Mouse (Mus musculus) ES-Bruce4 (cell line): Measurements from ENCODE around the gene Sun3. TPM values are rescaled to one million over a fixed set of nuclear protein-coding genes. Genes with fewer than 3 reads are reported as not detected.

ENCODE experiments used
- H3K27ac ChIP-seq: 2 replicates; pipeline ENCODE4 v1.5.1; 2012; ENCODE audit warnings: low read length, inconsistent platforms; ENCODE audit not compliant: insufficient read depth
- H3K27me3 ChIP-seq: 2 replicates; pipeline ENCODE4 v1.6.1; 2012; ENCODE audit warnings: mild to moderate bottlenecking, low read length, inconsistent platforms; ENCODE audit not compliant: control insufficient read depth, poor library complexity, insufficient read depth, severe bottlenecking
- H3K36me3 ChIP-seq: 2 replicates; pipeline ENCODE4 v1.6.1; 2012; ENCODE audit warnings: inconsistent platforms, mild to moderate bottlenecking, low read length, moderate library complexity; ENCODE audit not compliant: control insufficient read depth, poor library complexity, insufficient read depth, severe bottlenecking
- H3K4me1 ChIP-seq: one replicate; pipeline ENCODE4 v1.8.1; 2011; ENCODE audit warnings: low read length; ENCODE audit not compliant: control insufficient read depth, insufficient read depth
- H3K4me3 ChIP-seq: 2 replicates; pipeline ENCODE4 v1.5.1; 2011; ENCODE audit warnings: low read depth, mild to moderate bottlenecking, low read length
- H3K9ac ChIP-seq: 2 replicates; pipeline ENCODE4 v1.6.1; 2012; ENCODE audit warnings: low read depth, mild to moderate bottlenecking, inconsistent platforms; ENCODE audit not compliant: poor library complexity, severe bottlenecking
- H3K9me3 ChIP-seq: replicated peaks from 2 replicates; pipeline ENCODE4 v1.6.1; 2012; ENCODE audit warnings: mild to moderate bottlenecking, low read length, inconsistent platforms; ENCODE audit not compliant: control insufficient read depth, poor library complexity, insufficient read depth, severe bottlenecking
- CTCF ChIP-seq: IDR thresholded peaks from one replicate; pipeline ENCODE4 v1.8.1; 2011; ENCODE audit warnings: low read depth, low read length
- EP300 ChIP-seq: IDR thresholded peaks from 2 replicates; pipeline ENCODE4 v1.6.1; 2011; ENCODE audit warnings: low read depth, low read length; ENCODE audit not compliant: insufficient read depth
- POLR2A ChIP-seq: IDR thresholded peaks from one replicate; pipeline ENCODE4 v1.8.1; 2011; ENCODE audit warnings: low read length; ENCODE audit not compliant: insufficient read depth
- polyA plus RNA-seq: library from polyadenylated mRNA; stranded (reverse); fragments of >200 nt; gene quantifications from 2 replicates; pipeline ENCODE4 v1.2.4, GENCODE M21; 2011; ENCODE audit warnings: low read depth; ENCODE audit not compliant: missing spikeins, insufficient read depth, insufficient read length

Gene Sun3
- polyA plus RNA-seq, 1 experiment, result not detected

GRCm38 (mm10) chr11:9024782-9025181, 24.0 kb downstream of the Sun3 start:
- Histone ChIP-seq H3K9me3 (no peaks in the 10 kb centered on the region), H3K4me1 (no peaks in the 10 kb centered on the region), H3K27me3 (no peaks in the 10 kb centered on the region), H3K27ac (no peak overlapping the region), H3K9ac (no peak overlapping the region), H3K4me3 (no peak overlapping the region), H3K36me3 (no peaks in the 10 kb centered on the region)
- TF ChIP-seq CTCF, result no peak
- TF ChIP-seq POLR2A, result no peak
- TF ChIP-seq EP300, result no peak

GRCm38 (mm10) chr11:9020207-9020606, 28.6 kb downstream of the Sun3 start:
- no peaks in the 10 kb centered on the region for H3K36me3 ChIP-seq
- no peak overlapping the region for H3K4me3 ChIP-seq
- no peak overlapping the region for H3K9ac ChIP-seq
- TF ChIP-seq EP300 (no peak), CTCF (no peak), POLR2A (no peak)
- no peaks in the 10 kb centered on the region for H3K9me3 ChIP-seq
- no peaks in the 10 kb centered on the region for H3K4me1 ChIP-seq
- no peaks in the 10 kb centered on the region for H3K27me3 ChIP-seq
- no peak overlapping the region for H3K27ac ChIP-seq

- H3K36me3 ChIP-seq, result no peaks in the 10 kb centered on the region
- H3K9ac ChIP-seq, result no peak overlapping the region
- H3K4me3 ChIP-seq, result no peak overlapping the region
- H3K9me3 ChIP-seq, result no peaks in the 10 kb centered on the region
- H3K4me1 ChIP-seq, result no peaks in the 10 kb centered on the region
- no peak for TF ChIP-seq CTCF
- H3K27me3 ChIP-seq, result peaks cover 2% of the 10 kb centered on the region; the same call in 1 of the 2 replicates
- no peak overlapping the region for H3K27ac ChIP-seq
Observed at GRCm38 (mm10) chr11:9018491-9019267, 30.1 kb downstream of the Sun3 start.

- Histone ChIP-seq H3K9me3 (no peaks in the 10 kb centered on the region), H3K4me3 (no peak overlapping the region), H3K4me1 (no peaks in the 10 kb centered on the region), H3K9ac (no peak overlapping the region), H3K27ac (no peak overlapping the region), H3K36me3 (no peaks in the 10 kb centered on the region), H3K27me3 (peaks cover 2% of the 10 kb centered on the region; the same call in 1 of the 2 replicates)
- TF ChIP-seq CTCF, result no peak
- TF ChIP-seq EP300, result no peak
- no peak for TF ChIP-seq POLR2A
Observed at GRCm38 (mm10) chr11:9014740-9015139, 34.1 kb downstream of the Sun3 start.

- Histone ChIP-seq H3K27ac (no peak overlapping the region), H3K9ac (peak overlapping the region; percentile 85), H3K4me3 (peak overlapping the region; percentile 94), H3K9me3 (no peaks in the 10 kb centered on the region), H3K27me3 (peaks cover 2% of the 10 kb centered on the region; the same call in 1 of the 2 replicates), H3K36me3 (peaks cover 10% of the 10 kb centered on the region; the same call in 1 of the 2 replicates), H3K4me1 (no peaks in the 10 kb centered on the region)
- TF ChIP-seq EP300 (no peak), POLR2A (no peak), CTCF (no peak)
Observed at GRCm38 (mm10) chr11:9011348-9011747, 37.4 kb downstream of the Sun3 start.

GRCm38 (mm10) chr11:9010853-9011339, 37.9 kb downstream of the Sun3 start, which contains the start of gene Hus1:
TSS of gene Hus1 (minus strand) at chr11:9011191.
- Histone ChIP-seq H3K9me3 (no peaks in the 10 kb centered on the region), H3K36me3 (peaks cover 13% of the 10 kb centered on the region; the same call in 1 of the 2 replicates), H3K4me1 (no peaks in the 10 kb centered on the region), H3K27me3 (peaks cover 2% of the 10 kb centered on the region; the same call in 1 of the 2 replicates), H3K9ac (peak within 1 kb of the TSS; percentile 85), H3K4me3 (peak within 1 kb of the TSS; percentile 94), H3K27ac (peak within 1 kb of the TSS; percentile 42)
- peak; percentile 45 for TF ChIP-seq POLR2A
- TF ChIP-seq CTCF, result no peak
